Mouse (Mus musculus) ES-E14 (cell line): Measurements from ENCODE around the gene Fuom. TPM values are rescaled to one million over a fixed set of nuclear protein-coding genes. Genes with fewer than 3 reads are reported as not detected.
A peak's percentile ranks its signal among the peaks of the same experiment; 100 is the strongest.

Source experiments
- DNase-seq: peaks from one replicate; pipeline ENCODE4 v3.0.0-alpha.2; 2013; ENCODE audit warnings: low read depth, low spot score
- H3K27ac ChIP-seq: 2 replicates; pipeline ENCODE4 v1.5.1; 2012; ENCODE audit warnings: low read depth, mild to moderate bottlenecking, low read length, moderate library complexity, mixed read lengths; ENCODE audit not compliant: poor library complexity, insufficient read depth, severe bottlenecking
- H3K36me3 ChIP-seq: 2 replicates; pipeline ENCODE4 v1.6.1; 2012; ENCODE audit warnings: mild to moderate bottlenecking, low read length, moderate library complexity, mixed read lengths; ENCODE audit not compliant: control insufficient read depth, poor library complexity, insufficient read depth, severe bottlenecking
- H3K4me1 ChIP-seq, 2 experiments: fragments of 150-350 bp in 1 of 2; sonication (generic) in 1 of 2; 2 replicates each; pipeline ENCODE4 v1.6.1; 2012; ENCODE audit warnings: low read length in 2 of 2, mild to moderate bottlenecking in 1 of 2, mixed read lengths in 1 of 2; ENCODE audit not compliant: control insufficient read depth in 2 of 2, insufficient read depth in 2 of 2, poor library complexity in 1 of 2
- H3K4me3 ChIP-seq, 2 experiments: fragments of 150-350 bp in 1 of 2; sonication (generic) in 1 of 2; 2 replicates each; pipeline ENCODE4 v1.5.1; 2012; ENCODE audit warnings: low read length in 2 of 2, low read depth in 1 of 2, mild to moderate bottlenecking in 1 of 2, mixed read lengths in 1 of 2; ENCODE audit not compliant: insufficient read depth in 1 of 2, poor library complexity in 1 of 2, severe bottlenecking in 1 of 2
- H3K9ac ChIP-seq: 2 replicates; pipeline ENCODE4 v1.6.1; 2012; ENCODE audit warnings: low read depth, mild to moderate bottlenecking, low read length, mixed read lengths; ENCODE audit not compliant: poor library complexity, insufficient read depth, severe bottlenecking
- H3K9me3 ChIP-seq: fragments of 150-350 bp; sonication (generic); 2 replicates; pipeline ENCODE4 v1.6.1; 2012; ENCODE audit warnings: low read depth, mild to moderate bottlenecking, low read length; ENCODE audit not compliant: control insufficient read depth, insufficient read depth
- CHD2 ChIP-seq: IDR thresholded peaks from 2 replicates; pipeline ENCODE4 v1.6.1; 2014; ENCODE audit warnings: mild to moderate bottlenecking, low read depth, low read length, inconsistent platforms
- HCFC1 ChIP-seq: IDR thresholded peaks from 2 replicates; pipeline ENCODE4 v1.6.1; 2012; ENCODE audit warnings: low read length, inconsistent platforms, borderline replicate concordance; ENCODE audit not compliant: insufficient read depth
- MAFK ChIP-seq: IDR thresholded peaks from 2 replicates; pipeline ENCODE4 v1.6.1; 2014; ENCODE audit warnings: mild to moderate bottlenecking, low read depth, low read length, inconsistent platforms; ENCODE audit not compliant: insufficient read depth
- ZC3H11A ChIP-seq: IDR thresholded peaks from 2 replicates; pipeline ENCODE4 v1.6.1; 2012; ENCODE audit warnings: low read depth, mild to moderate bottlenecking, inconsistent platforms, low read length, borderline replicate concordance
- ZNF384 ChIP-seq: IDR thresholded peaks from 2 replicates; pipeline ENCODE4 v1.6.1; 2012; ENCODE audit warnings: low read depth, low read length, inconsistent platforms
- in situ Hi-C, 2 experiments: fragments of 600-800 bp; cut with MboI; formaldehyde crosslinking; loops; one replicate each; pipeline ENCODE4 v1.15.1; 2025; ENCODE audit warnings: low sequenced_read_pairs in 2 of 2, inconsistent platforms in 1 of 2; ENCODE audit not compliant: unreplicated experiment in 2 of 2
- total RNA-seq: library from RNA; depleted of rRNA; stranded (reverse); fragments of 300-350 nt; gene quantifications from 2 replicates; pipeline ENCODE4 v1.2.3, GENCODE M21; 2012; rRNA removed

The Fuom gene
- total RNA-seq, 1 experiment: 6.6 TPM

- no peaks in the 10 kb centered on the region for H3K4me1 ChIP-seq
- DNase-seq: no peak
- H3K9ac ChIP-seq: no peak overlapping the region
- H3K9me3 ChIP-seq: no peaks in the 10 kb centered on the region
- TF ChIP-seq MAFK: no peak
- no peak for TF ChIP-seq ZNF384
- no peak overlapping the region for H3K4me3 ChIP-seq
- no peak overlapping the region for H3K27ac ChIP-seq
- H3K36me3 ChIP-seq: no peaks in the 10 kb centered on the region
- in situ Hi-C loops: no loop called here
Observed at GRCm38 (mm10) chr7:140054124-140054523, 48.1 kb downstream of the Fuom start.

GRCm38 (mm10) chr7:140049115-140049689, 53.0 kb downstream of the Fuom start:
- H3K36me3 ChIP-seq: no peaks in the 10 kb centered on the region
- no peaks in the 10 kb centered on the region for H3K4me1 ChIP-seq
- no peak for DNase-seq
- no peaks in the 10 kb centered on the region for H3K9me3 ChIP-seq
- no peak overlapping the region for H3K27ac ChIP-seq
- no peak for TF ChIP-seq HCFC1
- peak overlapping the region; percentile 54 to 61 for H3K4me3 ChIP-seq
- in situ Hi-C loops: no loop called here
- H3K9ac ChIP-seq: no peak overlapping the region

- in situ Hi-C loops: no loop called here
- no peak within 1 kb of the TSS for H3K27ac ChIP-seq
- H3K9me3 ChIP-seq: no peaks in the 10 kb centered on the region
- no peaks in the 10 kb centered on the region for H3K36me3 ChIP-seq
- DNase-seq: no peak
- 0 out of 2 replicates have a peak within 1 kb of the TSS, but pooled peaks have one; percentile 5 for H3K9ac ChIP-seq
- H3K4me1 ChIP-seq: no peaks in the 10 kb centered on the region
- H3K4me3 ChIP-seq: peak within 1 kb of the TSS; percentile 54 to 61
- TF ChIP-seq MAFK (no peak), ZC3H11A (no peak), HCFC1 (no peak), ZNF384 (no peak), CHD2 (no peak)
Observed at GRCm38 (mm10) chr7:140048361-140049114, 53.7 kb downstream of the Fuom start, which contains the start of gene Msx3. TSS of gene Msx3 (minus strand) at chr7:140049089.

- no peaks in the 10 kb centered on the region for H3K36me3 ChIP-seq
- H3K4me3 ChIP-seq: peak overlapping the region; percentile 54 to 61
- H3K9me3 ChIP-seq: no peaks in the 10 kb centered on the region
- H3K9ac ChIP-seq: 0 out of 2 replicates have a peak overlapping the region, but pooled peaks have one; percentile 5
- no peaks in the 10 kb centered on the region for H3K4me1 ChIP-seq
- H3K27ac ChIP-seq: no peak overlapping the region
- TF ChIP-seq CHD2: no peak
- TF ChIP-seq MAFK: no peak
- no peak for TF ChIP-seq ZC3H11A
- TF ChIP-seq ZNF384: no peak
- TF ChIP-seq HCFC1: no peak
- in situ Hi-C loops: no loop called here
- no peak for DNase-seq
Observed at GRCm38 (mm10) chr7:140047811-140048311, 54.4 kb downstream of the Fuom start.

Other genes starting within 250 kb of the Fuom start
- 2.3 and 5.3 TPM in 2 replicates for gene Kndc1, start 207.7 kb downstream of the Fuom start, total RNA-seq
- 147 and 174 TPM in 2 replicates for gene Utf1, start 158.7 kb downstream of the Fuom start, total RNA-seq
- gene 6430531B16Rik, start 123.7 kb downstream of the Fuom start, total RNA-seq: 1.8 TPM in 2 replicates
- gene Adam8, start 109.9 kb downstream of the Fuom start, total RNA-seq: 7.6 and 8.3 TPM in 2 replicates
- gene Zfp511, start 66.0 kb downstream of the Fuom start, total RNA-seq: 27.1 and 29.6 TPM in 2 replicates
- 28.1 and 29.0 TPM in 2 replicates for gene Tubgcp2, start 65.8 kb downstream of the Fuom start, total RNA-seq
- gene Msx3, start 53.4 kb downstream of the Fuom start, total RNA-seq: 0.16 and 0.27 TPM in 2 replicates
- 0.26 TPM in 1 of 2 replicates, not detected in the other for gene Caly, start 19.9 kb downstream of the Fuom start, total RNA-seq
- 0.49 TPM in 1 of 2 replicates, not detected in the other for gene Prap1, start 9.0 kb downstream of the Fuom start, total RNA-seq
- gene Paox, start 13.4 kb upstream of the Fuom start, total RNA-seq: 9.1 and 15.5 TPM in 2 replicates
- gene Echs1, start 14.0 kb upstream of the Fuom start, total RNA-seq: 47.0 and 58.3 TPM in 2 replicates
- 21.0 and 23.0 TPM in 2 replicates for gene Mtg1, start 35.1 kb upstream of the Fuom start, total RNA-seq
- gene Sprn, start 52.4 kb upstream of the Fuom start, total RNA-seq: 0.27 and 0.48 TPM in 2 replicates
- not detected in 2 replicates for gene Olfr522, start 62.3 kb upstream of the Fuom start, total RNA-seq
- not detected in 2 replicates for gene Olfr523, start 70.8 kb upstream of the Fuom start, total RNA-seq
- gene Olfr524, start 103.5 kb upstream of the Fuom start, total RNA-seq: not detected in 2 replicates
- not detected in 2 replicates for gene Cd163l1, start 115.8 kb upstream of the Fuom start, total RNA-seq
- not detected in 2 replicates for gene 5830411N06Rik, start 144.8 kb upstream of the Fuom start, total RNA-seq
- gene Olfr525, start 218.4 kb upstream of the Fuom start, total RNA-seq: not detected in 2 replicates
- not detected in 2 replicates for gene Olfr527, start 231.6 kb upstream of the Fuom start, total RNA-seq